Mouse (Mus musculus) kidney, embryonic 14.5 days (tissue): ENCODE measurements at regions not wholly inside any gene's neighbourhood (a gene's known extent, or its start where the extent isn't known, plus 50 kb on each side); places are given as distances from the start of the nearest gene placed in this dataset.

Experiments used
- ATAC-seq: fragments of 200-750 bp; cut with Nextera tagmentation; 2 replicates; pipeline ENCODE4 v1.8.0; 2017; ENCODE audit warnings: moderate number of reproducible peaks, mild to moderate bottlenecking, moderate TSS enrichment, moderate library complexity; ENCODE audit not compliant: low FRiP score, low TSS enrichment
- H3K27ac ChIP-seq: fragments of 300-500 bp; sonication (generic); 2 replicates; pipeline ENCODE4 v1.5.1; 2014; ENCODE audit warnings: low read depth, mild to moderate bottlenecking, low read length, moderate library complexity, mixed read lengths
- H3K27me3 ChIP-seq: fragments of 300-500 bp; sonication (generic); 2 replicates; pipeline ENCODE4 v1.6.1; 2014; ENCODE audit warnings: mild to moderate bottlenecking, low read length; ENCODE audit not compliant: control insufficient read depth, insufficient read depth
- H3K36me3 ChIP-seq: fragments of 300-500 bp; sonication (generic); 2 replicates; pipeline ENCODE4 v1.6.1; 2014; ENCODE audit warnings: low read length, mixed read lengths; ENCODE audit not compliant: control insufficient read depth, insufficient read depth
- H3K4me1 ChIP-seq: fragments of 300-500 bp; sonication (generic); 2 replicates; pipeline ENCODE4 v1.6.1; 2014; ENCODE audit warnings: low read length, mixed read lengths; ENCODE audit not compliant: control insufficient read depth, insufficient read depth
- H3K4me2 ChIP-seq: fragments of 300-500 bp; sonication (generic); replicated peaks from 2 replicates; pipeline ENCODE4 v1.6.1; 2014; ENCODE audit warnings: low read depth, mild to moderate bottlenecking, low read length
- H3K4me3 ChIP-seq: fragments of 300-500 bp; sonication (generic); 2 replicates; pipeline ENCODE4 v1.5.1; 2014; ENCODE audit warnings: mild to moderate bottlenecking, low read length
- H3K9ac ChIP-seq: fragments of 300-500 bp; sonication (generic); 2 replicates; pipeline ENCODE4 v1.6.1; 2014; ENCODE audit warnings: low read depth, mild to moderate bottlenecking, low read length, moderate library complexity
- H3K9me3 ChIP-seq: fragments of 300-500 bp; sonication (generic); 2 replicates; pipeline ENCODE4 v1.6.1; 2016; ENCODE audit warnings: low read length; ENCODE audit not compliant: control insufficient read depth
- WGBS: fragments of 180-500 bp; shearing (Covaris S2); extraction: QIAGEN DNeasy Blood & Tissue Kit; methylation state at CpG from one replicate; pipeline ENCODE4 v1.1.7; 2014; 5-methylcytosine and 5-hydroxymethylcytosine counted together

- Histone ChIP-seq H3K27ac (no peak overlapping the region), H3K9me3 (no peaks in the 10 kb centered on the region), H3K4me1 (peaks cover 2% of the 10 kb centered on the region; the same call in 1 of the 2 replicates), H3K9ac (no peak overlapping the region), H3K27me3 (no peaks in the 10 kb centered on the region), H3K4me2 (no peak overlapping the region), H3K4me3 (no peak overlapping the region), H3K36me3 (no peaks in the 10 kb centered on the region)
- no peak for ATAC-seq
- WGBS = 87% methylated on average over 9 of the region's 9 CpGs
These were observed 138.7 kb upstream of the Pmfbp1 start for GRCm38 (mm10) chr8:109355168-109355567.

DNA sequence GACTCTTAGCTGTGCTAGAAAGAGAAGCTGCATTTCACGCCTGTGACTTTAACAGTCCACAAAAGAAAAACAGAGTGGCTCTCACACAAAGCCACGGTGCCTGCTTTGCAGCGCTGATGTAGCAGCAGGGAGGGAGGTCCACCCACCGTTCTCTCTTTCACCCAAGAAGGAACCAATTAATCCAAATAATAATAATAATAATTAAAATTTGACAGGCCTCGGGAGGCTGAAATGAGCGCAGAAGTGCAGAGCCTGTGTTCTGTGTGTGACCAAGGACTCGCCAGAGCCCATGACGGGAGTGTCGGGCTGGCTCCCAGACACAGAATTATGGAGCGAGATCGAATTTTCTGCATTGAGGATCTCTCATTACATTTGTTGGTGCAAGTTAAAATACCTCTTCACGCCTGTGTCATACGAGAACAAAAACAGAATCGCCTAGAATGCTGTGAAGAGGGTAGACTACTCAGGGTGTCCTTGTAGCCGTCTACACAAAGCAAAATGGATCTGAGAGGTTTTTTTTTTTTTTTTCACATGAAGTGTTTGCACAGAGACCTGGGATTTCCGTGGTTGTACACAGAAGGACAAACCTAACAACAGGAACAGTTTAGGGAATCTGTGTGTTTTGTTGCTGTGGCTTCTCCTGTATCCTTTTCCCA is 134.3 kb upstream of the Pmfbp1 start:
- 0 out of 2 replicates have a peak, but pooled peaks have one; percentile 42 for ATAC-seq
- Histone ChIP-seq H3K9ac (no peak overlapping the region), H3K4me1 (peaks cover 6% of the 10 kb centered on the region; the same call in 1 of the 2 replicates), H3K36me3 (no peaks in the 10 kb centered on the region), H3K9me3 (no peaks in the 10 kb centered on the region), H3K4me3 (peak overlapping the region; percentile 9; the same call in 1 of the 2 replicates), H3K27me3 (no peaks in the 10 kb centered on the region), H3K27ac (no peak overlapping the region), H3K4me2 (peak overlapping the region; percentile 31)
- WGBS = 38% methylated on average over 16 of the region's 16 CpGs

GRCm38 (mm10) chr8:109360081-109360715 is 133.6 kb upstream of the Pmfbp1 start:
- H3K9ac ChIP-seq = 0 out of 2 replicates have a peak overlapping the region, but pooled peaks have one; percentile 40
- 20% methylated on average over 14 of the region's 14 CpGs for WGBS
- no peaks in the 10 kb centered on the region for H3K36me3 ChIP-seq

DNA sequence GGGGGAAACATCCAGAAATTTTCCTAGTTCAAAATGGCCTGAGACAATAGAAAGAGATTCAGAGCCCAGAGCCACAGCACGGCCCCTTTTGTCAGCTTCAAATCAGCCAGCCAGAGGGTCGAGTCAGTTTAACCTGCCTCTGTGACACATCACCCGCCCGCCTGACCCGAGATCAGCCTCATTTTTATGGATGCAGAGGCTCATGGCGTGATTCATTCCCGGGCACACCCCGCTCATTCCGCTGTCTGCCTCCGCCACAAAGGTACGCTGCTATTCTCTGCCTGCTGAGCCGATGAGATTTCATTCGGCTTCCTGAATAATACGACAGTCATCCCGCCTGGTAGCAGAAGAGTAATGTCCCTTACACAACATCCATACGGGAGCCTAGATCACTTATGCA is 132.9 kb upstream of the Pmfbp1 start:
- H3K9ac ChIP-seq = peak overlapping the region; percentile 40; the same call in 1 of the 2 replicates
- H3K4me1 ChIP-seq = peaks cover 6% of the 10 kb centered on the region; the same call in 1 of the 2 replicates
- WGBS = 1% methylated on average over 16 of the region's 16 CpGs
- no peaks in the 10 kb centered on the region for H3K36me3 ChIP-seq
- H3K4me3 ChIP-seq = peak overlapping the region; percentile 27
- no peak overlapping the region for H3K27ac ChIP-seq
- no peak for ATAC-seq
- no peaks in the 10 kb centered on the region for H3K9me3 ChIP-seq
- H3K27me3 ChIP-seq = no peaks in the 10 kb centered on the region
- peak overlapping the region; percentile 62 for H3K4me2 ChIP-seq

More at GRCm38 (mm10) chr8:109360081-109360715, 133.6 kb upstream of the Pmfbp1 start:
- peaks cover 6% of the 10 kb centered on the region; the same call in 1 of the 2 replicates for H3K4me1 ChIP-seq
- peak overlapping the region; percentile 62 for H3K4me2 ChIP-seq
- no peak overlapping the region for H3K27ac ChIP-seq
- peak overlapping the region; percentile 27 for H3K4me3 ChIP-seq
- H3K27me3 ChIP-seq = no peaks in the 10 kb centered on the region
- no peaks in the 10 kb centered on the region for H3K9me3 ChIP-seq
- no peak for ATAC-seq

DNA sequence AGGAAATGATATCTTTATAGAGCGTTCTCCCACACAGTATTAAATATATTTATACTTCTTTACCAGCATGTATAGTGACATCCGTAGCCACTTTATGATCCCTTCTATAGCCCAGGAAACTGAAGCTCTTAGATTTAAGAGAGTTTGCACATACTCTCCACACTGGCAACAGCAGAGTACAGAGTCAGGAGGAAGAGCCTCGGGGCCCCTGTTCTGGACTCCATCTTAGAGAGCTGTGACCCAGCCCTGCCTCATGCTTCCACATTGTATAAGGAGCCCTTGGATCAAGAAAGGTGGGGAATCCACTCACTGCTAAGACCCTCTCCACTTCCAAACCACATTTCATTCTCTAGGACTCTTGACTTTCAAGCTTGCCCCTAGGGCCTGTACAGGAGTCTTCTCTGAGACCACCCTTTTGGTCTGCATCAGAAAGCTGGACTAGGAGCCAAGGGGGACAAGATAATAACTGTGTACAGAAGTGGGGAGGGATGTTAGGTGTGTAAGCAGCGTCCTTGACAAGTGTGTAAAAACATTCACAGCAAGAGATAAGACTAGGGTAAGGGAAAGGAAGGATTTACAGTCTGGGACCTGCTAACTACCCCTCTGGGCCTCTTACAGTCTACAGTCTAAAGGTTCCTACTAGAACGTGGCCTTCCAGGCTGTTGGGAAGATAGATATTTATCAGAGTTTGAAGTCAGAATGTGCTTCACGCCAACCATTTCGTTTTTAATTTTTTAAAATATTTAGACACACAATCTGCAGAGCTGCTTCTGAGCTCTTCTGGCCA is 132.1 kb upstream of the Pmfbp1 start:
- no peaks in the 10 kb centered on the region for H3K9me3 ChIP-seq
- H3K36me3 ChIP-seq = no peaks in the 10 kb centered on the region
- H3K4me2 ChIP-seq = no peak overlapping the region
- WGBS = 76% methylated on average over 7 of the region's 7 CpGs
- peaks cover 6% of the 10 kb centered on the region; the same call in 1 of the 2 replicates for H3K4me1 ChIP-seq
- H3K27me3 ChIP-seq = no peaks in the 10 kb centered on the region
- no peak for ATAC-seq
- H3K9ac ChIP-seq = no peak overlapping the region
- H3K27ac ChIP-seq = no peak overlapping the region
- no peak overlapping the region for H3K4me3 ChIP-seq

GRCm38 (mm10) chr8:109363185-109363845 is 130.5 kb upstream of the Pmfbp1 start:
- Histone ChIP-seq H3K4me1 (peaks cover 6% of the 10 kb centered on the region; the same call in 1 of the 2 replicates), H3K9me3 (no peaks in the 10 kb centered on the region), H3K27me3 (no peaks in the 10 kb centered on the region), H3K4me2 (no peak overlapping the region), H3K9ac (no peak overlapping the region), H3K36me3 (no peaks in the 10 kb centered on the region), H3K4me3 (no peak overlapping the region), H3K27ac (no peak overlapping the region)
- no peak for ATAC-seq
- WGBS = 94% methylated on average over 15 of the region's 15 CpGs

- Histone ChIP-seq H3K9me3 (no peaks in the 10 kb centered on the region), H3K4me1 (no peaks in the 10 kb centered on the region), H3K27ac (no peak overlapping the region), H3K4me2 (no peak overlapping the region), H3K36me3 (no peaks in the 10 kb centered on the region), H3K27me3 (no peaks in the 10 kb centered on the region; the same call in 1 of the 2 replicates), H3K9ac (no peak overlapping the region), H3K4me3 (no peak overlapping the region)
- ATAC-seq = no peak
- 84% methylated on average over 2 of the region's 2 CpGs for WGBS
These were observed 119.8 kb upstream of the Pmfbp1 start for GRCm38 (mm10) chr8:109373977-109374376.

DNA sequence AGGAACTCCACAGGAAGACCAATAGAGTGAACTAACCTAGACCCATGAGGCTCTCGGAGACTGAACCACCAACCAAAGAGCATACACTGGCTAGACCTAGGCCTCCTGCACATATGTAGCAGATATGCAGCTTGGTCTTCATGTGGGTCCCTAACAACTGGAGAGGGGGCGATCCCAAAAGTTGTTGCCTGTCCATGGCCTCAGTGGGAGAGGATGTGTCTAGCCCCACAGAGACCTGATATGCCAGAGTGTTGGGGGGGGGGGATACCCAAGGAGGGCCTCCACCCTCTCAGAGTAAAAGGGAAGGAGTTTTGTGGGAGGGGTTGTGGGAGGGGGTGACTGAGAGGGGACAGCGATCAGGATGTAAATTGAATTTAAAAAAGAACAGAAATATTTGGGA is 108.9 kb upstream of the Pmfbp1 start:
- Histone ChIP-seq H3K4me2 (no peak overlapping the region), H3K27ac (no peak overlapping the region), H3K36me3 (no peaks in the 10 kb centered on the region), H3K9ac (no peak overlapping the region), H3K27me3 (no peaks in the 10 kb centered on the region; the same call in 1 of the 2 replicates), H3K4me3 (no peak overlapping the region), H3K4me1 (no peaks in the 10 kb centered on the region), H3K9me3 (no peaks in the 10 kb centered on the region)
- WGBS = 90% methylated on average over 3 of the region's 3 CpGs
- ATAC-seq = no peak
